Mouse (Mus musculus) gastrocnemius, adult 18-20 months (tissue): ENCODE measurements around the gene Rpl23a. TPM values are rescaled to one million over a fixed set of nuclear protein-coding genes. Genes with fewer than 3 reads are reported as not detected.
"Not testable (repeated sequence)": the region's sequence is repeated elsewhere in the genome, so short reads cannot be mapped to it uniquely, and the experiment has no call there.

ENCODE experiments used
- DNase-seq: peaks from one replicate; pipeline ENCODE4 v3.0.0; 2021; ENCODE audit warnings: low spot score
- total RNA-seq, 2 experiments: library from RNA; stranded (reverse); gene quantifications; 2 replicates each; pipeline ENCODE4 v1.2.3; 2021

Rpl23a gene
- total RNA-seq, 2 experiments from 2014 or later: 845 to 889 TPM

- DNase-seq: peak; percentile 52
These were observed 5.2 kb upstream of the Rpl23a start, which contains the start of gene Rab34 for GRCm38 (mm10) chr11:78188331-78189233. Gene Rab34 (plus strand): TSS chr11:78188430.

GRCm38 (mm10) chr11:78184702-78185101, 1.3 kb upstream of the Rpl23a start:
- DNase-seq: not testable (repeated sequence)

GRCm38 (mm10) chr11:78183884-78184514, 615 bp upstream of the Rpl23a start:
- DNase-seq: no peak

GRCm38 (mm10) chr11:78182450-78182849, 934 bp downstream of the Rpl23a start:
- no peak for DNase-seq

- no peak for DNase-seq
These were observed 1.5 kb downstream of the Rpl23a start for GRCm38 (mm10) chr11:78181830-78182357.

GRCm38 (mm10) chr11:78180081-78180761, 3.2 kb downstream of the Rpl23a start:
- no peak for DNase-seq

GRCm38 (mm10) chr11:78179438-78179999, 3.9 kb downstream of the Rpl23a start:
- DNase-seq: no peak

GRCm38 (mm10) chr11:78178859-78179437, 4.4 kb downstream of the Rpl23a start:
- DNase-seq: no peak

GRCm38 (mm10) chr11:78177903-78178858, 5.2 kb downstream of the Rpl23a start:
- DNase-seq: peak; percentile 97

GRCm38 (mm10) chr11:78177437-78177836, 5.9 kb downstream of the Rpl23a start:
- no peak for DNase-seq

- DNase-seq: no peak
These were observed 6.5 kb downstream of the Rpl23a start for GRCm38 (mm10) chr11:78176905-78177331.

- DNase-seq: peak; percentile 90
These were observed 7.0 kb downstream of the Rpl23a start, which contains the start of the genes Nek8 and Tlcd1 for GRCm38 (mm10) chr11:78176402-78176862. Gene Nek8 (minus strand): TSS chr11:78176675. Gene Tlcd1 (plus strand): TSS chr11:78176711.

- DNase-seq: no peak
These were observed 7.5 kb downstream of the Rpl23a start for GRCm38 (mm10) chr11:78175771-78176401.

GRCm38 (mm10) chr11:78174506-78174905, 8.9 kb downstream of the Rpl23a start:
- no peak for DNase-seq

- no peak for DNase-seq
These were observed 10.5 kb downstream of the Rpl23a start for GRCm38 (mm10) chr11:78172748-78173383.

GRCm38 (mm10) chr11:78172034-78172747, 11.2 kb downstream of the Rpl23a start:
- DNase-seq: no peak

GRCm38 (mm10) chr11:78171328-78171727, 12.1 kb downstream of the Rpl23a start:
- no peak for DNase-seq

GRCm38 (mm10) chr11:78170306-78170705, 13.1 kb downstream of the Rpl23a start:
- DNase-seq: no peak
